Mouse (Mus musculus): Measurements from ENCODE around the gene Pcnx2. TPM values are rescaled to one million over a fixed set of nuclear protein-coding genes. Genes with fewer than 3 reads are reported as not detected.
A peak's percentile ranks its signal among the peaks of the same experiment; 100 is the strongest.

Pcnx2 gene
- polyA plus RNA-seq, 1 experiment, result 41.4 TPM

DNA sequence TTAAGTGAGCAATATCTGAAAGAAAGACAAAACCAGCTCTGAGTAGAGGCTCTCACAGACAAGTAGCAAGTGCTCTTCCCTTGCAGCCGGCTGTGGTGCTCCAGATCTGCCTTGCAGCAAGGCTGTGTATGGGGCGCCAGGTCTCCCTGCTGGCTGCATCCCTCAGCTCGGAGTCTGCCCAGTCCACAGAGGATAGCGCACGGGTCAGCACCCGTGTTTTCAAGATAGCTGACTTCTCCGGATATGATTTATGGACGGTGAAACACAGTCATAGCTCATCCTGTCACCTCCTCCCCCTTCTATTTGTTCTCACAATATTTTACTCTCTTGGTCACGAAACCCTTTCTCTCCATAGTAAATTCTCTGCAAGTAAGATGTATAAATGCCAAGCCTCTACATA is 79.3 kb downstream of the Pcnx2 start:
- no peak for TF ChIP-seq POLR2A (IDR thresholded peaks at IDR 0.05; ENCODE audit: borderline replicate concordance, insufficient read depth, low read length)
- no peak for TF ChIP-seq CTCF (IDR thresholded peaks at IDR 0.05; ENCODE audit: borderline replicate concordance, insufficient read depth, low read depth, low read length)
- Histone ChIP-seq H3K27ac (ENCODE audit: insufficient read depth, low read length) (no peak overlapping the region), H3K4me3 (replicated peaks; ENCODE audit: insufficient read depth, low read depth, low read length) (no peak overlapping the region), H3K27me3 (ENCODE audit: control insufficient read depth, insufficient read depth, low read length) (no peaks in the 10 kb centered on the region), H3K4me1 (ENCODE audit: control insufficient read depth, insufficient read depth, low read length) (peaks cover 9% of the 10 kb centered on the region)
- DNase-seq, result no peak
- WGBS, result 60% methylated on average over 9 of the region's 9 CpGs

- WGBS, result 86% methylated on average over 5 of the region's 5 CpGs
- TF ChIP-seq CTCF (IDR thresholded peaks at IDR 0.05; ENCODE audit: borderline replicate concordance, insufficient read depth, low read depth, low read length) (no peak), POLR2A (IDR thresholded peaks at IDR 0.05; ENCODE audit: borderline replicate concordance, insufficient read depth, low read length) (no peak)
- H3K27ac ChIP-seq (ENCODE audit: insufficient read depth, low read length), result no peak overlapping the region
These were observed 81.4 kb downstream of the Pcnx2 start for GRCm38 (mm10) chr8:125816742-125817141.

GRCm38 (mm10) chr8:125808826-125809225 is 89.3 kb downstream of the Pcnx2 start:
- Histone ChIP-seq H3K27ac (ENCODE audit: insufficient read depth, low read length) (peak overlapping the region; percentile 55), H3K27me3 (ENCODE audit: control insufficient read depth, insufficient read depth, low read length) (no peaks in the 10 kb centered on the region), H3K4me3 (replicated peaks; ENCODE audit: insufficient read depth, low read depth, low read length) (no peak overlapping the region), H3K4me1 (ENCODE audit: control insufficient read depth, insufficient read depth, low read length) (peaks cover 16% of the 10 kb centered on the region)
- peak; percentile 54 to 59 for DNase-seq
- TF ChIP-seq POLR2A (IDR thresholded peaks at IDR 0.05; ENCODE audit: borderline replicate concordance, insufficient read depth, low read length), result no peak
- TF ChIP-seq CTCF (IDR thresholded peaks at IDR 0.05; ENCODE audit: borderline replicate concordance, insufficient read depth, low read depth, low read length), result no peak
- 13% methylated on average over 6 of the region's 6 CpGs for WGBS

More at GRCm38 (mm10) chr8:125816742-125817141, 81.4 kb downstream of the Pcnx2 start:
- H3K4me3 ChIP-seq (replicated peaks; ENCODE audit: insufficient read depth, low read depth, low read length), result no peak overlapping the region
- DNase-seq, result no peak
- H3K4me1 ChIP-seq (ENCODE audit: control insufficient read depth, insufficient read depth, low read length), result peaks cover 9% of the 10 kb centered on the region
- H3K27me3 ChIP-seq (ENCODE audit: control insufficient read depth, insufficient read depth, low read length), result no peaks in the 10 kb centered on the region

DNA sequence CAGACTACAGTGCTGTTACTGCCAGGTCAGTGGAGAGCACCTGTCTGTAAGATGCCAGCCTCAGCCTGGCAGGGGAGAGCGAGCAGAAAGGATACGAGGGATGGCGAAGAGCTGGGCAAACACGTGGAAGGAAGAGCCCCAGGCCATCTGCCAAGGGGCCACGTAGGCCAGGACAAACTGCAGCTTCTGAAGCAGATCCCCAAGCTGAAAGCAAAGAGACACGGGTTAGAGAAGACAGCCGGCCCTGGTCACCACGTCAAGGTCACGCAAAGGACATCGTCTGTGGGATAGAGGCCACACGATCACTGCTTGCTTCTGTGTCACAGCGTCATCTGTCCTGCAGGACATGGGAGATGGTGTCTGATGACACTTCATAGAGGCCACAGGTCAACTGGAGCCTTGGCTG is 90.2 kb downstream of the Pcnx2 start:
- H3K27ac ChIP-seq (ENCODE audit: insufficient read depth, low read length), result 0 out of 2 replicates have a peak overlapping the region, but pooled peaks have one; percentile 4
- TF ChIP-seq CTCF (IDR thresholded peaks at IDR 0.05; ENCODE audit: borderline replicate concordance, insufficient read depth, low read depth, low read length), result no peak
- no peak for TF ChIP-seq POLR2A (IDR thresholded peaks at IDR 0.05; ENCODE audit: borderline replicate concordance, insufficient read depth, low read length)
- H3K4me1 ChIP-seq (ENCODE audit: control insufficient read depth, insufficient read depth, low read length), result peaks cover 16% of the 10 kb centered on the region
- H3K27me3 ChIP-seq (ENCODE audit: control insufficient read depth, insufficient read depth, low read length), result no peaks in the 10 kb centered on the region
- H3K4me3 ChIP-seq (replicated peaks; ENCODE audit: insufficient read depth, low read depth, low read length), result no peak overlapping the region
- 28% methylated on average over 12 of the region's 12 CpGs for WGBS
- peak; percentile 64 to 75 for DNase-seq

- H3K27me3 ChIP-seq (ENCODE audit: control insufficient read depth, insufficient read depth, low read length), result no peaks in the 10 kb centered on the region
- no peak overlapping the region for H3K4me3 ChIP-seq (replicated peaks; ENCODE audit: insufficient read depth, low read depth, low read length)
- no peak for DNase-seq
- H3K27ac ChIP-seq (ENCODE audit: insufficient read depth, low read length), result no peak overlapping the region
- TF ChIP-seq CTCF (IDR thresholded peaks at IDR 0.05; ENCODE audit: borderline replicate concordance, insufficient read depth, low read depth, low read length), result no peak
- TF ChIP-seq POLR2A (IDR thresholded peaks at IDR 0.05; ENCODE audit: borderline replicate concordance, insufficient read depth, low read length), result no peak
- H3K4me1 ChIP-seq (ENCODE audit: control insufficient read depth, insufficient read depth, low read length), result peaks cover 16% of the 10 kb centered on the region
- 83% methylated on average over 12 of the region's 12 CpGs for WGBS
These were observed 91.7 kb downstream of the Pcnx2 start for GRCm38 (mm10) chr8:125806459-125806858.

GRCm38 (mm10) chr8:125796970-125797369 is 101.1 kb downstream of the Pcnx2 start:
- peaks cover 19% of the 10 kb centered on the region for H3K4me1 ChIP-seq (ENCODE audit: control insufficient read depth, insufficient read depth, low read length)
- WGBS, result 37% methylated on average over 2 of the region's 2 CpGs
- no peak overlapping the region for H3K4me3 ChIP-seq (replicated peaks; ENCODE audit: insufficient read depth, low read depth, low read length)
- H3K27ac ChIP-seq (ENCODE audit: insufficient read depth, low read length), result no peak overlapping the region
- DNase-seq, result peak; percentile 62 to 76
- no peaks in the 10 kb centered on the region for H3K27me3 ChIP-seq (ENCODE audit: control insufficient read depth, insufficient read depth, low read length)
- TF ChIP-seq CTCF (IDR thresholded peaks at IDR 0.05; ENCODE audit: borderline replicate concordance, insufficient read depth, low read depth, low read length) (no peak), POLR2A (IDR thresholded peaks at IDR 0.05; ENCODE audit: borderline replicate concordance, insufficient read depth, low read length) (no peak)

GRCm38 (mm10) chr8:125795341-125795740 is 102.8 kb downstream of the Pcnx2 start:
- H3K4me3 ChIP-seq (replicated peaks; ENCODE audit: insufficient read depth, low read depth, low read length), result no peak overlapping the region
- no peak overlapping the region for H3K27ac ChIP-seq (ENCODE audit: insufficient read depth, low read length)
- 93% methylated on average over 2 of the region's 2 CpGs for WGBS
- DNase-seq, result no peak
- no peak for TF ChIP-seq POLR2A (IDR thresholded peaks at IDR 0.05; ENCODE audit: borderline replicate concordance, insufficient read depth, low read length)
- no peak for TF ChIP-seq CTCF (IDR thresholded peaks at IDR 0.05; ENCODE audit: borderline replicate concordance, insufficient read depth, low read depth, low read length)
- H3K4me1 ChIP-seq (ENCODE audit: control insufficient read depth, insufficient read depth, low read length), result peaks cover 19% of the 10 kb centered on the region
- no peaks in the 10 kb centered on the region for H3K27me3 ChIP-seq (ENCODE audit: control insufficient read depth, insufficient read depth, low read length)

DNA sequence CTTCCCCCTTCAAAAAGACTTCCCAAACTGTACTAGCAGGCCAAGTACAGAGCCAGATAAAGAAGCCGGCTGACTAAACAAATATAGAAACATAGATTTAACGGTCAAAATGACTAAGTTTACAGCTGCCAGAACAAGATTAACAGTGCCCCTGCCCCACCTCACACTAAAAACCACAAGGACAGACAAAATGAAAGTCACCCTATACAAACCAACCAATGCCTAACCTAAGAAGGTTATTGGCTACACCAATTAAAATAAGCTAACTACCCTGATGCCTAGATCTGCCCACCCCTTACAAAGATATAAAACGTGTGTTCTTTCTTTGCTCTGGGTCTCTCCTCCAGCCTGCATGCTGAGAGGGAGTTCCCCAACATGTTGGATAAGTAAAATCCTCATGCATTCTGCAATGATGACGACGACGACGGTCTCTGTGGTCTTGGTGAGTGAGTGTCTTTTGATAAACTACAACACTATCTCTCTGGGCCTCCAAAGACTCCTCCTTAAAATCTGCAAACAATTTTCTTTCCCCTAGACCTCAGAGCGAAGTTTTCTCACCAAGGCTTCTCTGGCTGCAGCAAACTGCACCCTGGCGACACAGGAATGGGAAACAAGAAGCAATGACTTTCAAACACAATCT is 105.2 kb downstream of the Pcnx2 start:
- 84% methylated on average over 9 of the region's 9 CpGs for WGBS
- H3K4me3 ChIP-seq (replicated peaks; ENCODE audit: insufficient read depth, low read depth, low read length), result no peak overlapping the region
- no peaks in the 10 kb centered on the region for H3K27me3 ChIP-seq (ENCODE audit: control insufficient read depth, insufficient read depth, low read length)
- TF ChIP-seq CTCF (IDR thresholded peaks at IDR 0.05; ENCODE audit: borderline replicate concordance, insufficient read depth, low read depth, low read length) (no peak), POLR2A (IDR thresholded peaks at IDR 0.05; ENCODE audit: borderline replicate concordance, insufficient read depth, low read length) (no peak)
- no peak overlapping the region for H3K27ac ChIP-seq (ENCODE audit: insufficient read depth, low read length)
- H3K4me1 ChIP-seq (ENCODE audit: control insufficient read depth, insufficient read depth, low read length), result peaks cover 19% of the 10 kb centered on the region
- DNase-seq, result no peak

All from cerebellum, adult 2 months (tissue).